Mouse (Mus musculus) c-Kit-negative CD71-positive TER-119-positive erythroid progenitor cells, embryonic 14.5 days (primary cell): ENCODE results near the gene Adcy5.

ENCODE experiments used
- DNase-seq: peaks from one replicate; pipeline ENCODE4 v3.0.0-alpha.2; 2013; ENCODE audit warnings: low read depth, low spot score

The Adcy5 gene

DNA sequence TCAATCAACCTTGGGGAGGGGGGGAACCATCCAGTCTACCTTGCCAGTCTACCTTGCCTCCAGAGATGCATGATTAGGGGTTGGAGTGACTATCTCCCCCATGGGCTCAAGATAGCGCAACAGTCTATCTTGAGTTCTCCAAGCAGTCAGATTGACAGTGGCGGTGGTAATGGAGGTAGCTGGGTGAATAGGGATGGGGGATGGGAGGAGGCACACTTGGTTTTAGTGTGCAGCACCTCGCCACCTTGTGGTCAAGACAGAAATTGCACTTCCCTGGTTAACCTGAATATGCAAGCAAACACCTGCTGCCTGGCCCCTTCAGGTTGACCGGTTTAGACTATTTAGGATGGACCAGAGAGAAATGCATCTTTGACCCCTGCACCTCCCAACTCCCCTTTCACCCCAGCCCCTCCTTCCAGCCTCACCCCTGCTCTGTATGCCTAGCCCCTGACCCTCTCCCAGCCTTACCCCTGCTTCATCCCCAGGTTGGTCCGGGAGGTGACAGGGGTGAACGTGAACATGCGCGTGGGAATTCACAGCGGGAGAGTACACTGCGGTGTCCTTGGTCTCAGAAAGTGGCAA, 115.8 kb downstream of the Adcy5 start:
- DNase-seq: peak; percentile 39

DNA sequence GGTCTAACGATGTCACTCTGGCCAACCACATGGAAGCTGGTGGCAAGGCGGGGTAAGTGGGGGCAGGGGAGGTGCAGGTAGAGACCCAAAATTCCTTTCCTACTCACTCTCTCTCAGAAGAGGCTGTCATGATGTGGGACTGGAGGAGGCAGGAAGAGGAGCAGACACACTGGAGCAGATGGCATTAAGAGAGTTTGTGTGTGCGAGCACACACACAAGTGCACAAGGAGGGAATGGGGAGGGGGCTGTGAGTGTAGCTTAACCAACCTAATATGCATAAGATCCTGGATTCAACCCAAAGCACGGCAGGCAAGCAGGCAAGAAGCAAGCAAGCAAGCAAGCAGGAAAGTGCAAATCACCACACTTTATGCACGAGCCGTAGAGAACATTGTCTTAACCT, 116.3 kb downstream of the Adcy5 start:
- DNase-seq: no peak

DNA sequence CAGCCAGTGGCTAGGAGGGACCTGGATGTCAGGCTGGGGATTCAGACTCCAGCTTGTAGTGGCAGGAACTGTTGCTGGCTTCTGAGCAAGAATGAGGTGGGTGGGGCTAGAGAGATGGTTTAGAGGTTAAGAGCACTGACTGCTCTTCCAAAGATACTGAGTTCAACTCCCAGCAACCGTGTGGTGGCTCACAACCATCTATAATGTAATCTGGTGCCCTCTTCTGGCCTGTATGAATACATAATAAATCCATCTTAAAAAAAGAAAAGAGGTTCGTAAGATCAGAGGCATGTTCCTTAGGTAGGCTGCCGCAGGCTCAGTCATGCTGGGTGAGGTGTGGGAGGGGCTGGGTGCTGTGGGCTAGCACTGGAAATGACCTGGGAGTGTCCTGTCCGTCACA, 116.9 kb downstream of the Adcy5 start:
- DNase-seq: no peak

DNA sequence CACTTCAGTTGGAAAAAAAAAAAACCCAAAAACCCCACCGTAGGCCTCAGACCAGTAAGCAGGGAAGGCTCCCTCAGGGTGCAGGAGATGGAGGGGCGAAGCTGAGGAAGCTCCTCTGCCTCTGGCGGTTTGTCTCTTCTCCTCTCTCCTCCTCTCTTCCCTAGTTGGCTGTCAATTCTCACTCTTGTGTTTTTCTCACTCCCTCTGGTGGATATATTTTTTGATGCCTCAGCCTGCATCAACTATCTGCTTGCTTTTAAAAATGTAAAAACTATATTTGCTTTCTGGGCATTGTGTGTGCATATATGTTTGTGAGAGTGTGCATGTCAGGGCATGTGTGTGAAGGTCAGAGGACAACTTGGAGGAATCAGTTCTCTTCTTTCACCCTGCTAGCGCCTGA, 117.7 kb downstream of the Adcy5 start:
- no peak for DNase-seq

DNA sequence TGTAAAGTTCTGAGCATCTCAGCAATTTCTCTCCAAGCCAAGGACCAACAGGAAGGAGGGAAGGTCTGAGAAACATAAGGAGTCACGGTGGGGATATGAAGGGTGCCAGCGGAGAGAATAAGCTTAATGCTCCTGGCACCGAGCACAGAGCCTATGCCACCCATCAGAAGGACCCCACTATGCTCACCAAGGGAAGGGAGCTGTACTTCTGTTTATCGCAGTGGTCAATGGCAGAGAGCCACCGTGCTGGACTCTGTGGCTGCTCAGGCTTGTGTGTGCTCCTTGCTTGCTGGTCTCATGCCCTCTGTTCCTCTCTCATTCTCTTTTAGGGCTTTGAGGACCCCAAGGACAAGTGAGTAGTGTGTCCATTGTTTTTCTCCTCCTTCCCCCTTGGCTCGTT, 123.5 kb downstream of the Adcy5 start:
- no peak for DNase-seq

DNA sequence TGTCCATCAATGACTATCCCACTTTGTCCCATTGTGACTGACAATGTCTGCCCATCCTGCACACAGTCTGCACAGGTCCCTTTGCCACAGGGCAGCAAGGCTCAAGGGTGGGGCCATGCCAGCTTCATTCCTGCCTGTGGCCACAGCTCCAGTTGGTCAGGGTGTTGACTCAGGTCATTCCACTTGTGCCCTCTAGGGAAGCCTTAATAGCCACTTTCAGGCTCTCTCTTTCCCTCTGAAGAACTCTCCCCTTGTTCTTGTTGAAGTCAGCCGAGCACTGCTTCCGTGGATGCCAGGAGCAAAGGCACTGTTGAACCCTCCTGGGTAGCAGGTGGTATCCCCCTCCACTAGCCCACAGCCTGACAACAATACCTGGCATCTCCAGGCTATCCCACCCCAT, 127.8 kb downstream of the Adcy5 start:
- DNase-seq: no peak

DNA sequence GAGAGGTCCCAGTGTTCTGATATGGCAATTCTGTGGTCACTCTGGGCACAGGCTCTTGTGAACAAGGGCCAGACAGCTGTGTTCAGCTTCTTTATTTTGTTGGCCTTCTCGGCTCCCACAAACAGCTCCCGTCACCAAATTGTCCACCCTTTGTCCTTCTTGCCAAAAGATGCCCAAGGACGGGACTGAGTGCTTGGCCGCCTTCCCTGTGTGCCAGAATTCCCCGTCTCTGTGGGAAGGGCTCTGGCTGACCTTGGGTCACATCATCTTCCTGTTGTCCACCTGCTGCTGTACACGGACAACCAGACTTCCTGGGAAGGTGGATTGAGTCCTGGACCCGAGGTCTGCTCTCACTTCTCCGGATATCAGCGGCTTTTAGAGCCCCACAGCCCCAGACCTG, 131.1 kb downstream of the Adcy5 start:
- DNase-seq: no peak

DNA sequence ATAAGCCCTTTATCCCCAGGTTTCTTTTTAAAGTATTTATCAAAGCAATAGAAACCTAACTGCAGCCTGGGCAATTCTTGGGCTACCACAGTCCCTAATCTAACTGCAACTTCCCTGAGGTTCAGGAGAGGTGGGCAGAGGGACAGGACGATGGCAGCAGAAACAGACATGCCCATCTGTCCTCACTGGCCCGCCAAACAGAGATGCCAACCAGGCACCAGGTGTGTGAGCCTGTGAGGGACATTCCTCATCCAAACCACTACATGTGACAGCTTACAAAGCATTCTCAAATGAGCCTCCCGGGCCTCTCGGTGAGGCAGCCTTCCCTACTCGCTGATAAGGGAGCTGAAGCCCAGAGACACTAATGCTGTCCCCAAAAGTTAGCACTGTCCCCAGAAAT, 132.6 kb downstream of the Adcy5 start:
- DNase-seq: no peak

DNA sequence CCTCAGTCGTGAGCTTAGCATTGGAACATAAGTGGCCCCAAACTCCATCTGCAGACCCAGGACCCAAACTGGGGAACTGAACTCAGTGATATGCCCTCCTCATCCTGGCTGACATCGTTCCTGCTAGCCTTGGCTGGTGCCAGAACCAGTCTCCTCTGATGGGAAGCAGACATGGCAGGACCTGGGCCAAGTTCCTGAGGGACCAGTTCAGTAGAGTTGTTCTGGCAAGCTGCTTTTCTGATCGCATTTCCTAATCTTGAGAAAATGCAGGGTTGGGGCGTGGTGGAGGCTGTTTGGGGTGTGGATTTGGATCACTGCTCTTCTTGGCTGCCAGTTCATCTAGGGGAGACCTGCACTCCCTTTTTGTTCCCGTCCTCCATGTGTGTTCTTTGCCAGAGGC, 143.1 kb downstream of the Adcy5 start:
- DNase-seq: no peak

DNA sequence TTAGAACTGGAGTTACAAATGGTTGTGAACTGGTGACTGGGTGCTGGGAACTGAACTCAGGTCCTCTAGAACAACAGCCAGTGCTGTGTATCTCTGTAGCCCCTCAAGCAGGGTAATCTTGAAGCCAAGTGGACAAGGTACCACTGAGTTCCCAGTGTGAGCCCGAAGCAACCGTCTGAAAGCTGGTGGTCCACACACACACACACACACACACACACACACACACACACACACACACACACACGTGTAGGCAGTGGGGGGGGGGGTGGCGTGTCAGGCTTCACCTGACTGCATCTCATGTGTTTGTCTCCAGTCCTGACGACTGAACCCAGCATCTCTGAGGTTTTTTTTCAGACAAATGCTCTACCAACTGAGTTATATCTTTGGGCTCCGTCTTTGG, 145.5 kb downstream of the Adcy5 start:
- DNase-seq: no peak

DNA sequence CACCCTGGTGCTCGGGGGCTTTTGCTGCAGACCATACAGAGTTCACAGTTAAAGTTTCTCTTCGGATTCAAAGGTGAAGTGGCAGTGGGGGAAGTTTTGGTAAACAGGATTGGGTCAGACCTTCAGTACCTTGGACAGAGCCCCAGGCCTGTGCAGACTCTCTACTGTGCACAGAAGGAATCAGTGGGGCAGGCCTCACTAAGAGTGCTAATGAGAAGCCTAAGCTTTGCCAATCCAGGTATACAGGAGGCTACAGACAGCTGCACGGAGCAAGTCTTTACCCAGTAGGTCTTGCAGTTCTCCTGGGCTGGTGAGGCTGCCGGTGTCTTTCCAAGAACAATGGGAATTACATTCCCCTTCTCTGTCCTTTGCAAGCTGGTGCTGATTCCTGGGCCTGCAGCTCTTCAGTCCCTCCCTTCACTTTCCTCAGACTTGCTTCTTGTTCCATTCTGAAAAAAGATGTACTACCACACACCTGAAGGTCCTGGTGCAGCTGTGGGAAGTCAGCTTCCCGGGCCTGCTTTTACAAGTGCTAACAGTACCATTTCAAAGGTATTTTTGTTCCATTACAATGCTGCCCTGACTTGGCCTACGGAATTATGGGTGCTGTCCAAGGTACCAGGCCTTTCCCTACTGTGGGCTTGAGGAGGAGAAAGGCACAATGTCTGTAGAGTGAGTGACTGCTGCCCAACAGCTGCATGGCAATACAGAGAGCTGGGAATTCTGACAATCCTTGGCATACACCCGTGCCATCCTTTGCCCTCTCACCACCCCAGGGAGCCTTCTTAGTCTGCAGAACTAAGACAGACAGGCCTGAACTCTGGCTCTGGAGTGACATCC, 148.0 kb downstream of the Adcy5 start:
- no peak for DNase-seq

DNA sequence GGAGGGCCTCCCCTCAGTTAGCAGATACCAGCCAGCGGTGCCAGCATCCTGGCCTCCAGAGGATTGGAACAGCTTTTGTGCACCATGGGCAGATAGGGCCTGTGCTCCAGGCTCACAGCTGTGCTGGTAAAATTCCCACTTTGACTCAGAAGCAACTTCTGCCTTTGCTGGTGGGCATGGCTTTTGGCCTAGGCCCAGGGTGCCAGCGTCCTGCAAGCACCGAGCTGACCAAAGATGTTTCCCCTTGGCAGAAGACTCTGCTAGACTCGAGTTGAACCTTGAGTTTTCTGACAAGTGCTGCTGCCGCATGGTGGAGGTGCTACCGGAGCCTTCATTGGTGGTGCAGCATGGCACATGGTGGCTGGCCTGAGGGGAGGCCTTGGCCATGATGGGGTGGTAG, 149.0 kb downstream of the Adcy5 start:
- no peak for DNase-seq

DNA sequence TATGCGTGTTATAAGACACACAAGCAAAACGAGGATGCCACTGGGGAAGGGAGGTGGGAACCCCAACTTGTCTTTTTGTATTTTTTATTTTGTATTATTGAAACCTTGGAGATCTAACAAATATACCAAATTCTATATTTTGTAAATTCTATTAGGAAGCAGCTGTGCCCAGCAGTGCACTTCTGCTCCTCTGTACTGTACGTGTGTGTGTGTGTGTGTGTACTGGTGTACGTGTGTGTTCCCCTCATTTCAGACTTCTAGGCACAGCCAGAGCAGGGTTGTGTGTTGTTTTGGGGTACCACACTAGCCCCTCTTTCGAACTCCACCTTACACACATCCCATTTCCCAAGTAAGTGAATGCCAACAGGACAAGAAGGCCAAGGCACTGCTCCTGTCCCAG, 149.7 kb downstream of the Adcy5 start:
- no peak for DNase-seq

DNA sequence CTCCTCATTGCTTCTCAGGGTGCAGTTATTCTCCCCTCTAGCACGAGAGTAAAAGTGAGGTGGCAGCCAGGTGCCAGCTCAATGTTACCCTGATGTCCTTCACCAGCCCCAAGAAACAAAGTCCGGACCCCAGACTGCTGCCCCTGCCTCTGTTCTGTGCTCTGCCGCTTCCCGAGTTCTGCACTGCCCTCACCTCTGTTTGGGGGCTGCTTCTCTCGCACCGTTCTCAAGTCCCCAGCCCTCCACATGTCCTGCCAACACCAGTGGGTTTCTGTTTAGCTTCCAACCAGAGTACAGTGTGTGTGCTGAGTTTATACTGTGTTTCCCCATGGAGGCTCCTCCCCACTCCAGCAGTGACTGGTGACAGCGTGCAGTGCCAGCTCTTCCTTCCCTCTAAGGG, 150.5 kb downstream of the Adcy5 start:
- no peak for DNase-seq

DNA sequence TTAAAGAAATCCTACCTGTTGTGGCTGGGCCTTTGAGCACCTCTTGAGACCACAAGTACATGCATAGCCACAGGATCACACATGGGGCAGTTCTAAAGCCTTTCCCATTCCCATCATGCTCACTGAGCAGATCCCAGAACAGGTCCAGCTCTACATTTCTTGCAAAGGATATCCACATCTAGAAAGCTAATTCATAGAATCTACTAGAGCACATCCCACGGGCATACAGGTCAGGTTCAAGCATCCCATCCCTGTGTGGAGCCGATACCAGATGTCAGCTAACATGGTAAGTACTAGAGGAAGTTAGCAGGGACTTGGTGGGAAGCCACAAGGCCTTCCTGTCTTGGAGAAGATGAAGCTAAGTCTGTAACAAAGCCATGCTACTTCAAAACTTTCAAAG, 152.0 kb downstream of the Adcy5 start:
- DNase-seq: no peak

DNA sequence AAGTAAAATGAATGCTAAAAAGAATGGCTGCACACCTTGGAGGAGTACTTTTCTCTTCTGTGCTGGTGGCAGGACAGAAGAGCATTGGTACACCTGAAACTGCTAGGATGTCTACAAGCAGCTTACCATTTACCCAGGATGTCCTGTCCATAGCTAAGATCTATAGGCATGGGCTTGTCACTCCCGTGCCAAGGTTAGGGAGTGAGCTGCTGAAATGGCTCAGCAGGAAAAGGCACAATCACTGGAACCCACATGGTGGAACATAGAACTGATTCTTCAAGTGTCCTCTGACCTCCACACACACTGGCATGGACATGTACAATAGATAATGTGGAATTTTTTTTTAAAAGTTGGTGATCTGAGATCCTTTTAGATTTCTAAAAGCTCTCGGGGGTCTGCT, 152.7 kb downstream of the Adcy5 start:
- no peak for DNase-seq

DNA sequence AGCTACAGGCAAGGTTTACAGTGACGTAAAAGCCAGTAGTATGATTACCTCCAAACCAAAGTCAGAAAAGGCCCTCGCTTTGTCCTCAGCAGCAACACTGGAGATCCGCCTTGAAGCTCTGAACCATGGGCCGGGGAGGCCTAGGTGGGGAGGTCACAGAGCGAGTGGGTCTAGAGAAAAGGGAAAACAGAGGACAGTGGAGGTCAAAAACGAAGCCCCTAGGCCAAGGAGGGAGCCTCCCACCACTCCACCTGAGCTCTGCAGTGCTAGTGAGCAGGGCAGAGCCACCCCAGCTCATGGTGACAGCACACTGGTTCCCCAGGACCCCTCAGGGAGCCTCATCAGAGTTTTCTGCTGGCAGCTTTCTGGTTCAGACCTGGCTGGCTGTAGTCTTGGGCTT, 153.3 kb downstream of the Adcy5 start:
- no peak for DNase-seq

DNA sequence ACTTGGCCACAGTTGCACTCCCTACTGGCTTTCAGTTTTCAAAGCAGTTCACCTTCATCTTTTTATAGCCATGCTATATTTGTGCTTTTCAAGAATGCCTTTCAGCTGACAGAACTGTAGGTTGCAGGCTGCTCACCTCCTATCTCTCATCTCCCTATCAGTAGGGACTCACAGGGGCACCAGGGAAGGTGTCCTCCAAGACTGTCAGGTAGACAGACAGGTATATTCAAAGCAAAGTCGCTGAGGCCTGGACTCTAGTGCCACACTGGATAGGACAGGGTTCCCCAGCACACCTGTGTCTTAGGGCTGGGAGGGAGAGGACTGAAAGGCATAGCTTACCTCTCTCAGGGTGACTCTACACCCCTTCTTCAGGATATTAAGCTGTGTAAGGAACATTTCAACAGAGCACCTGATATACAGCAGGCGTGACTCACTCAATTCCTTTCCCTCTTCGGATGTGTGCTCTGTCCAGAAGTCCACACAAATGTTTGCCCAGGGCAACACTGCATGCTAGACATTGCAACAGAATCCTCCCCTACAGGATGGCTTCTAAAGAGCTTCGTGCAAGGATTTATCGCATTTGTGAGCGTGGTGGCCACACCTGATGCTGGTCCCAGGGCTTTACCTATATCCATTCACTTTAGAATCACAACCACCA, 153.9 kb downstream of the Adcy5 start:
- no peak for DNase-seq

DNA sequence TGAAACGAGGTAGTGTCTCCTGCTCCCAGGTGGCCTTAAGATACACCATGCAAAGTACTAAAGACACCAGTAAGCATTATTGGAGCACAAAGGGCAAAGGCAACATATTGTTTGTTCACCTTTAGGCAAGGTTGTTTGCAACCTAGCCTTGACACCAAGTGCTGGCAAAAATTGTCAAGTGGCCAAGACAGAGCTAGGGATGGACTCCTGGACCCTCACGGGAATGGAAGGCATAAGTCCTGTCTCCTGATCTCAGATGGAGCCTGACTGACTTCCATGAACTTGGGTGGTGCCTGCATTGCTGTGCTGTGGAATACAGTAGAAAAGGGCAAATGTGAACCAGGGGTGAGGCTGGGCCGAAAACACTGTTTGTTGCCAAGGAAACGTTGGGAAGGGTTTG, 155.0 kb downstream of the Adcy5 start:
- no peak for DNase-seq

DNA sequence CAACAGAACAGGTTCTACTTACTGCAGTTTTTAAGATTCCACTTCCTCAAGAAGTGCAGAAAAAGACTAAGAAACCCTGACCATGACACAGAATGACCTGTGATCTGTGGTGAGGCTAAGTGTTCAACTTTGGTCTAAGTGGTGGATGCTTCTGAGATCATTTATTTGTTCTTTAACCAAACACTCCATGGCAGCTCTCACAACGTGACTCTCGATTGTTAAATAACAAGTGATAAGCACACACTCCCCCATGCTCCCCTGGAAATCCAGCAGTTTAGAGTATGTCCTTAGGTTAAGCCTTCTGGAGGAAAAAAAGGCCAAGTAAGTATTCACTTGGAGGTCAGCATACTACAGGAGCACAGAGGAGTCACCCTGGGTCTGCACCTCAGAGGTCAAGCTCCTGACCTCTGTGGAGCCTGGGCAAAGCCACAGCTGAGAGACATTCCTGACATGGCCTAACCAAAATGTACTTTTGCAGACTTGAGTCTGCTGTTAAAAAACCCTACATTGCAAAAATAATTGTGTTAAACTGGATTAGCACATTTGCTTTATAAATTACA, 156.0 kb downstream of the Adcy5 start:
- no peak for DNase-seq

DNA sequence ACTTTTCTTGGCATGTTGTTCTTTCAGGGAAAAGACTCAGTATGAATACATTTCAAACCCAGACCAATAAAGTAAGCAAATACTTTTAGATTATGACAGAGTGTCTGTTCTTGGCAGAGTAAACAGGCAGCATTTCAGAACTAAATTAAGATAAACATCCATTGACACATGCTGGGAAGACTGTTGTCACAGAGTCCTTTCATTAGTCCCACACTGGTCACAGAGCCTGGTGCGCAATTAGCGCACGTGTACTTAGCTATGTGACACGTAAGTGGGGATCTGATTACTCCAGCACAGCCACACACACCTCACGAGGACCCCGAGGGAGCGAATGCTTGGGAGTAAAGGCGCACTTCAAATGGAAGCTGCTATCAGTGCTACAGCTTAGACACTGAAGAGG, 156.9 kb downstream of the Adcy5 start:
- DNase-seq: no peak

DNA sequence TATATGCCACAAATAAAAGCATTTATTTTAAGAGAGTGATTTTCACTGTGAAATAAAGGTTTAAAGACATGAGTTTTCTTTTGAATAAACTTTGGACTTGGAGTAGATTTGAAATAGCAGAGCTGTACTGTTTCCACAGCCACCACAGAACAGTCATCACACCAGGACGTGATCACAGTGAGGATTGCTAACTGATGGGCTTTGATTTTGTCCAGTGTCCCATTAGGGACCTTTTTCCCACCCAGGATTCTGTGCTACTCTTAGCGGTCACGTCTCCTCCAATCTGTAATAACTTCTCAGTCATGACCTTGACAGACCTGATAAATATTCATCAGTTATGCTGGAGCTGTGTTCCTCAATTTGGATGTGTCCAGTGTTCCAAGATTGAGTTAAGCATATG, 160.8 kb downstream of the Adcy5 start:
- no peak for DNase-seq

DNA sequence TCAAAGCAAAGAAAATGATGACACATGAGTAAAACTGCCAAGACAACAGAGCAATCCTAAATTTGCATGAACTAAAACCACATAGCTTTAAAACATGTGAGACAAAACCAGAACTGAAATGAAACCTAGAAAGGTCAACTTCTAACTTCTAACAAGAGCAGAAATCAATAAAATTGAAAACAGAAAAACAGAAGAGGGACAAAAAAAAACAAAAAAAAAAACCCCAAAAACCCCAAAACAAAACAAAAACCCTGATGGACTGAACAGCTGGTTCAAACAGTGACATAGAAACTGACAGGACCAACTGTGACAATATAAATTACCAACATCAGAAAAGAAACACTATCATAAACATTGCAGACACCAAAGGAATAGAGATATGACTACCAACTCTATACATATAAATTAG, 162.2 kb downstream of the Adcy5 start:
- DNase-seq: no peak
